Mouse (Mus musculus) heart, adult 2 months (tissue): ENCODE results near the gene Ppfibp2. TPM values are rescaled to one million over a fixed set of nuclear protein-coding genes. Genes with fewer than 3 reads are reported as not detected.

Source experiments
- DNase-seq, 2 experiments: peaks; one replicate each; pipeline ENCODE4 v3.0.0; 2021
- H3K27ac ChIP-seq: fragments of 200-600 bp; 2 replicates; pipeline ENCODE4 v1.8.1; 2022
- H3K27me3 ChIP-seq: fragments of 200-500 bp; 2 replicates; pipeline ENCODE4 v1.6.1; 2012; ENCODE audit warnings: mild to moderate bottlenecking, low read length, inconsistent platforms, mixed read lengths; ENCODE audit not compliant: control insufficient read depth, insufficient read depth
- H3K36me3 ChIP-seq: fragments of 200-500 bp; 2 replicates; pipeline ENCODE4 v1.6.1; 2012; ENCODE audit warnings: low read length, inconsistent platforms; ENCODE audit not compliant: control insufficient read depth, insufficient read depth
- H3K4me1 ChIP-seq: fragments of 200-500 bp; 2 replicates; pipeline ENCODE4 v1.6.1; 2011; ENCODE audit warnings: low read length; ENCODE audit not compliant: control insufficient read depth, insufficient read depth
- H3K4me3 ChIP-seq: fragments of 200-600 bp; 2 replicates; pipeline ENCODE4 v1.8.1; 2022
- H3K79me2 ChIP-seq: fragments of 200-500 bp; replicated peaks from 2 replicates; pipeline ENCODE4 v1.6.1; 2012; ENCODE audit warnings: mild to moderate bottlenecking, inconsistent platforms, low read length, moderate library complexity, mixed read lengths; ENCODE audit not compliant: control insufficient read depth, insufficient read depth
- H3K9ac ChIP-seq: fragments of 200-500 bp; 2 replicates; pipeline ENCODE4 v1.6.1; 2012; ENCODE audit warnings: low read depth, mild to moderate bottlenecking, control low read depth, inconsistent platforms, low read length, mixed read lengths
- CTCF ChIP-seq: fragments of 200-600 bp; IDR thresholded peaks from 2 replicates; pipeline ENCODE4 v1.8.1; 2022; ENCODE audit warnings: antibody characterized with exemption, mild to moderate bottlenecking, moderate library complexity
- EP300 ChIP-seq: fragments of 200-500 bp; IDR thresholded peaks from 2 replicates; pipeline ENCODE4 v1.6.1; 2011; ENCODE audit warnings: low read depth, low read length, control low read depth; ENCODE audit not compliant: insufficient read depth
- POLR2A ChIP-seq: fragments of 200-500 bp; IDR thresholded peaks from 2 replicates; pipeline ENCODE4 v1.6.1; 2011; ENCODE audit warnings: mild to moderate bottlenecking, low read depth, low read length, control low read depth; ENCODE audit not compliant: insufficient read depth
- whole genome bisulfite sequencing: fragments of 180-500 bp; shearing (Covaris S2); methylation state at CpG from one replicate; pipeline ENCODE4 v1.1.7; 2018; 5-methylcytosine and 5-hydroxymethylcytosine counted together
- intact Hi-C: fragments of 180-260 bp; cut with DNase I; formaldehyde crosslinking; loops from one replicate; pipeline ENCODE4 v1.15.1; 2025
- polyA plus RNA-seq: library from polyadenylated mRNA; depleted of rRNA; stranded (reverse); fragments of >200 nt; gene quantifications from 2 replicates; pipeline ENCODE4 v1.2.3, GENCODE M21; 2012
- total RNA-seq, 2 experiments: library from RNA; stranded (reverse); gene quantifications; 2 replicates each; pipeline ENCODE4 v1.2.3; 2021

Gene Ppfibp2
- total and polyA plus RNA-seq, 3 experiments, result 17.4 to 20.1 (median 19.9) TPM

DNA sequence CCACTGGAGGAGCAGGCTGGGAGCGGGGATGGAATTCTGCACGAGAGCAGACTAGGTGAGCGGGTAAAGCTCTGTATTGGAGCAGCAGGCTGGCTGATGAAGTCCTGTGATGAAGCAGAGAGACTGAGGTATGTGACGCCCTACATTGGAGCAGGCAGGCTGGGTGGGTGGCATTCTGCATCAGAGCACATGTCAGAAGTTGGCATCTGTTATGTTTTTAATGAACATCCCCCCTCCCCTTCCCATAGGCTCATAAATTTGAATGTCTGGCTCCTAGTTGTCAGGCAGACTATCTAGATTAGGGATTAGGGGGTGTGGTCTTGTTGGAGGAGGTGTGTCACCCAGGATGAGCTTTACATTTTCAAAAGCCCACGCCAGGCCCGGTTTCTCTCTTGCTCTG is 117.7 kb downstream of the Ppfibp2 start:
- Histone ChIP-seq H3K27me3 (no peaks in the 10 kb centered on the region), H3K27ac (no peak overlapping the region), H3K79me2 (no peaks in the 10 kb centered on the region), H3K9ac (no peak overlapping the region), H3K4me3 (no peak overlapping the region), H3K36me3 (peaks cover 2% of the 10 kb centered on the region; the same call in 1 of the 2 replicates), H3K4me1 (peaks cover 4% of the 10 kb centered on the region)
- no peak for DNase-seq
- intact Hi-C loops, result no loop called here
- no peak for TF ChIP-seq CTCF
- TF ChIP-seq POLR2A, result no peak
- TF ChIP-seq EP300, result no peak
- WGBS, result 80% methylated on average over 6 of the region's 6 CpGs

- intact Hi-C loops, result no loop called here
- no peak overlapping the region for H3K4me3 ChIP-seq
These were observed 119.1 kb downstream of the Ppfibp2 start for GRCm38 (mm10) chr7:107714067-107714466.

GRCm38 (mm10) chr7:107720771-107721170 is 125.8 kb downstream of the Ppfibp2 start:
- Histone ChIP-seq H3K4me1 (no peaks in the 10 kb centered on the region), H3K79me2 (no peaks in the 10 kb centered on the region), H3K27me3 (no peaks in the 10 kb centered on the region), H3K9ac (no peak overlapping the region), H3K36me3 (no peaks in the 10 kb centered on the region), H3K27ac (no peak overlapping the region), H3K4me3 (no peak overlapping the region)
- TF ChIP-seq CTCF (no peak), POLR2A (no peak), EP300 (no peak)
- intact Hi-C loops, result no loop called here
- DNase-seq, result no peak
- whole genome bisulfite sequencing, result 84% methylated on average over 1 of the region's 1 CpGs

More at GRCm38 (mm10) chr7:107714067-107714466, 119.1 kb downstream of the Ppfibp2 start:
- H3K9ac ChIP-seq, result no peak overlapping the region
- H3K79me2 ChIP-seq, result no peaks in the 10 kb centered on the region
- no peak for DNase-seq
- H3K27ac ChIP-seq, result no peak overlapping the region
- H3K4me1 ChIP-seq, result no peaks in the 10 kb centered on the region
- H3K36me3 ChIP-seq, result no peaks in the 10 kb centered on the region
- no peaks in the 10 kb centered on the region for H3K27me3 ChIP-seq
- TF ChIP-seq CTCF (no peak), POLR2A (no peak), EP300 (no peak)
- WGBS, result 85% methylated on average over 5 of the region's 5 CpGs

DNA sequence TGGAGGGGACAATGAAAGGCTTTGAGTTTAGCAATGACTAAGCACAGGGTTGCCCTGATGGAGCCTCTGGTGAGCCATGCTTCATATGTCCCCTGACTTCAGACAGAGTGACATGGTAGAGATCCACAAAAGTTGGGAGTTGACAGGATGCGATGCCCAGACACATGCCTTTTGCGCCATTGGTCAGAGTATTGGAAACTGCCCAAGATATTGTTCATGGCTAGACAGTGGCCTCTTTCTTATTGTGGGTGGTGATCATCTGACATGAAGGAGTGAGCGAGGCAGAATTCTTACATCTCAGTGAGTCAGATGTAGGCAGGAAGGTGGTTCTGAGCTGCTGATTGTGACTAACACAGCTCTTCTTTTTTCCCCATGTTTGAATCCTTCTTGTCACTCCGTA is 127.5 kb downstream of the Ppfibp2 start:
- Histone ChIP-seq H3K4me3 (no peak overlapping the region), H3K27ac (no peak overlapping the region), H3K27me3 (no peaks in the 10 kb centered on the region), H3K4me1 (no peaks in the 10 kb centered on the region), H3K36me3 (no peaks in the 10 kb centered on the region), H3K79me2 (no peaks in the 10 kb centered on the region), H3K9ac (no peak overlapping the region)
- TF ChIP-seq POLR2A, result no peak
- intact Hi-C loops, result no loop called here
- DNase-seq, result no peak
- WGBS, result 80% methylated on average over 4 of the region's 4 CpGs

- intact Hi-C loops, result no loop called here
- Histone ChIP-seq H3K4me1 (no peaks in the 10 kb centered on the region), H3K79me2 (no peaks in the 10 kb centered on the region), H3K36me3 (no peaks in the 10 kb centered on the region), H3K9ac (no peak overlapping the region), H3K4me3 (no peak overlapping the region), H3K27me3 (no peaks in the 10 kb centered on the region), H3K27ac (no peak overlapping the region)
- no peak for TF ChIP-seq POLR2A
- no peak for TF ChIP-seq EP300
- no peak for TF ChIP-seq CTCF
- no peak for DNase-seq
- WGBS, result 52% methylated on average over 3 of the region's 3 CpGs
These were observed 132.5 kb downstream of the Ppfibp2 start for GRCm38 (mm10) chr7:107727538-107727937.

GRCm38 (mm10) chr7:107730587-107730986 is 135.6 kb downstream of the Ppfibp2 start:
- H3K4me3 ChIP-seq, result no peak overlapping the region
- H3K36me3 ChIP-seq, result no peaks in the 10 kb centered on the region
- 79% methylated on average over 10 of the region's 10 CpGs for WGBS
- no peaks in the 10 kb centered on the region for H3K4me1 ChIP-seq
- no peaks in the 10 kb centered on the region for H3K27me3 ChIP-seq
- intact Hi-C loops, result no loop called here
- DNase-seq, result no peak
- H3K27ac ChIP-seq, result no peak overlapping the region
- H3K79me2 ChIP-seq, result no peaks in the 10 kb centered on the region
- TF ChIP-seq CTCF (no peak), EP300 (no peak), POLR2A (no peak)
- H3K9ac ChIP-seq, result no peak overlapping the region

- WGBS, result 53% methylated on average over 2 of the region's 2 CpGs
- DNase-seq, result no peak
- H3K27ac ChIP-seq, result no peak overlapping the region
- H3K27me3 ChIP-seq, result no peaks in the 10 kb centered on the region
- H3K4me3 ChIP-seq, result no peak overlapping the region
- peak; percentile 20 for TF ChIP-seq CTCF
- TF ChIP-seq POLR2A, result no peak
- no peaks in the 10 kb centered on the region for H3K4me1 ChIP-seq
- intact Hi-C loops, result no loop called here
- H3K36me3 ChIP-seq, result no peaks in the 10 kb centered on the region
- H3K9ac ChIP-seq, result no peak overlapping the region
- no peaks in the 10 kb centered on the region for H3K79me2 ChIP-seq
These were observed 138.2 kb downstream of the Ppfibp2 start for GRCm38 (mm10) chr7:107733162-107733561.
